Mouse (Mus musculus): ENCODE data around the gene Lsamp. TPM values are rescaled to one million over a fixed set of nuclear protein-coding genes. Genes with fewer than 3 reads are reported as not detected.
A peak's percentile ranks its signal among the peaks of the same experiment; 100 is the strongest.

The Lsamp gene
- polyA plus RNA-seq, 1 experiment from 2014 or later, result not detected

DNA sequence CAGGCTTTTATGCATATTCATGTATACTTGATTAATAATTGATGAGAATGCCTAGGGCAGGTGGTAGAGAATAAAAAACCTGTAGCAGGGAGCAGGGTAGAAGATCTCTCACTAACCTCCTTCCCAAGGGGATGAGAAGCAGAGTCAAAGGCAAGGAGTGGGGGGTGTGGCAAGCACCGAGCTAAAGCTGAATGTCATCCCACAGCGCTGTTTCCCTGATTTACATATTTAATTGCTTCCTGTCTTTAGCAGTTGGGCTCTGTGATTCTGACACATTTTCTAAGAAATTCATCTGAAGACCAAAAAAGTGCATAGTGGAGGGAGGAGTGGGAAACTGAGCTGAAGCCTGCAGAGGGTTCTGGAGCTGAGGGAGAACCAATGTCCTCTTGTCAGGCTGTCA is 708.1 kb downstream of the Lsamp start:
- no peak for TF ChIP-seq CTCF (IDR thresholded peaks at IDR 0.05)
- ChIA-PET CTCF (no interaction called here), POLR2A (no interaction called here)
- in situ Hi-C loops (cut with MboI; ENCODE audit: low pct_unique_long_range_greater_than_20kb), result no loop called here
- H3K27me3 ChIP-seq, result no peaks in the 10 kb centered on the region
- DNase-seq (ENCODE audit: low read depth, low spot score) (no peak), ATAC-seq (no peak)

DNA sequence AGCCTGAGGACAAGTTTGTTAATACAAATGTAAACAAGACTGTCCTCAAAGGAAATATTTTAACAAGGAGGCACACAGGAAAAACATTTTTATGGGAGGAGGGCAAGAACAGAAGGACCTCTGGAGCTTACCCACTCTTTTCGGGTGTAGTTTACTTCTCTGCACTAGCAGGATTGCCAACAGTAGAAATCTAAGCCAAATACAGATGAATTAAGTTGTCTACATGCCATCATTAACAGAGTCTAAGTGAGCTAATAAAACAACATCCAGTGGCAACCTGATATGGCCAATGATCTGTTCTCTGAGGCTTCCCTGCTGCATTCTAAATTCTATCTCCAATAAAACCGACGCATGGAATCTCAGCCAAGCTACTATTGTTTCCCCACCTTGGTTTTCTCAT is 713.1 kb downstream of the Lsamp start:
- DNase-seq (ENCODE audit: low read depth, low spot score) (no peak), ATAC-seq (no peak)
- in situ Hi-C loops (cut with MboI; ENCODE audit: low pct_unique_long_range_greater_than_20kb), result no loop called here
- no peaks in the 10 kb centered on the region for H3K27me3 ChIP-seq
- no peak for TF ChIP-seq CTCF (IDR thresholded peaks at IDR 0.05)
- ChIA-PET POLR2A (no interaction called here), CTCF (no interaction called here)

DNA sequence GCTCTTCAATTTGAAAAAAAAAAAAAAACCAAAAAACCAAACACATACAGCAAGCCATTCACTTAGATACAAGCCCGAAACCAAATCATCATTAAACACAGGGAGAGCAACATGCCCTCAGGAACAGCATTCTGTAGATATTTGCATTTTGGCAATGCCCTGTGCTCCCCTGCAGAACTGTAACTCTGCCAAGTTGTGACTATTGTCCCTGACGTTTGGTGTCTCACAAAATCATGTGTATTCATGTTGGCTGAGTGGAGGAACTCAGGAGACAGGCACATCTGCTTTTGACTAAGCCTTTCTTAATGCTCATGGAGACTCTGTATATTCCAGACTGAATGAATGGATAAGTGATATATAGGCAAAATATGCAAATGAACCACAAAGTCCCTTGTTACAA is 724.4 kb downstream of the Lsamp start:
- ATAC-seq (no peak), DNase-seq (ENCODE audit: low read depth, low spot score) (no peak)
- POLR2A ChIA-PET, result no interaction called here
- TF ChIP-seq CTCF (IDR thresholded peaks at IDR 0.05), result no peak
- in situ Hi-C loops (cut with MboI; ENCODE audit: low pct_unique_long_range_greater_than_20kb), result no loop called here
- CTCF ChIA-PET, result no interaction called here
- H3K27me3 ChIP-seq, result no peaks in the 10 kb centered on the region

DNA sequence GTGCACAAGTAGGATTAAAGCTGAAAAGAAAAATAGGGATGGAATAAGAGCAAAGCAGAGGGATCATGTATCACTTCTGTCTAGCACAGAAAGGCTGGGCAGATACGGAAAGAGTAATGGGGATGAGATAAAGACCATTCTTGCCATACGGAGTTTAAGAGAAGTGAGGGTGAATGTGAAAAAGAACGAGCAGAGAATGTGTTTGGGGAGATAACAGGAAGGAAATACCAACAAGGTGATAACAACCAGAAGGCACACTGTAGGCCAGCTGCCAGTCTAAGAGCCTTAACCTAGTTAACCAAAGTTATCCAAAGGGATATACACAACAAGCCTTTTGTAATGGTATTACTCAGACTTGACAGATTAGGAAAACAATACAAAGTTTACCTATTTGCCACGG is 725.4 kb downstream of the Lsamp start:
- no peaks in the 10 kb centered on the region for H3K27me3 ChIP-seq
- ChIA-PET POLR2A (no interaction called here), CTCF (no interaction called here)
- in situ Hi-C loops (cut with MboI; ENCODE audit: low pct_unique_long_range_greater_than_20kb), result no loop called here
- ATAC-seq (no peak), DNase-seq (ENCODE audit: low read depth, low spot score) (no peak)
- TF ChIP-seq CTCF (IDR thresholded peaks at IDR 0.05), result no peak

DNA sequence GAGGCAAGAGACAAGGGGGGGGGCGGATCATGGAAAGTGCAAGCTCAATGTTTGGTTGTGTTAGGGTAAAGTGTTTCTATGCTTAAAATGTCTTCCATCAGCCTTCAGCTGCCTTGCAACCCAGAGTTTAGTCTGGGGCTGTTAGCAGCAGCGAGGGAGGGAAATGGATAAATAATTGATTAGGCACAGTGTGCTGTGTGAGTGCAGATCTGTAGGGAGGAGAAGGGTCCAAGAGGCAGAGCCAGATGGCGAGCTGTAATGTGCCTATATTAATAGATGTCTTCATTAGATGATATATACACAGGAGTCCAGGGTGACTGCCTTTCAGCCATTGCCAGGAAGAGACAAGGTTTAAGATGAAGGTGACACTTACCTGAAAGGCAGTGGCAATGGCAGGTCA is 725.9 kb downstream of the Lsamp start:
- ChIA-PET POLR2A (no interaction called here), CTCF (no interaction called here)
- no peaks in the 10 kb centered on the region for H3K27me3 ChIP-seq
- no peak for ATAC-seq
- TF ChIP-seq CTCF (IDR thresholded peaks at IDR 0.05), result no peak
- in situ Hi-C loops (cut with MboI; ENCODE audit: low pct_unique_long_range_greater_than_20kb), result no loop called here
- DNase-seq (ENCODE audit: low read depth, low spot score), result no peak

DNA sequence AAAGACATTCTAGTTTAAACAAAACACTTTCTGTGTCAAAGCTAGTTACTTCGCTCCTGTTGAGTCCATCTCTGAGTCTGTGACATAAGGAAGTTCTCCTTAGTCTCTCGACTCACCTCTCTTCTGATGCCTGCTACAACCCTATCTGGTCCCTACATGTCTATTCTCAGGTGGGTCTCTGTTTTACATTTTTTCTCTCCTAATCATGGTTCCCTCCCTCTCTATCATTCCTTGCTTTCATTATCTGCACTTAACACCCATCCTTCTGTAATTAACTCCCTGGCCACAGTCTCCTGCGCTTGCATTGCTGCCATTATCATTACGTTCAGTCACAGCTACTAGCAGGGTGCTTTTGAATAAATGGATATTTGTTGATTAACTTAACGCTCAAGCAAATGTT is 726.3 kb downstream of the Lsamp start:
- in situ Hi-C loops (cut with MboI; ENCODE audit: low pct_unique_long_range_greater_than_20kb), result no loop called here
- DNase-seq (ENCODE audit: low read depth, low spot score) (no peak), ATAC-seq (no peak)
- H3K27me3 ChIP-seq, result no peaks in the 10 kb centered on the region
- POLR2A ChIA-PET, result no interaction called here
- CTCF ChIA-PET, result no interaction called here
- no peak for TF ChIP-seq CTCF (IDR thresholded peaks at IDR 0.05)

DNA sequence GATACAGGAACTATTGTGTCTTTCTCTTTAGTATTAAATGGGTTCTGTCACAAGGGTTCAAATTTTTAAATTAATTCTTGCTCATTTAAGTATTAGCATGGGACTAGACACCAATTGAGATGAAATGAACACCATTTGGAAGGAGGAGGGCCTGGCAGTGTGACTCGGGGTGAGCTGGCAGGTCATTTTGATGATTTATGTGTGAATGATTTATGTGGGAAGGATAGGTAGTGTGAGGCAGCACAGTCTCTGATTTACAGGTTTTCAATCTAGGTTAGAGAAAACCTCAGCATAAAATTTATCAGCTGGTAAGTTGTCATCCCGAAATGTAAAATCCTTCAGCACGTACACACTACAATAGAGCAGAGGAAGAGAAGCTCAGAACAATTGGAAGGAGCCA is 729.6 kb downstream of the Lsamp start:
- in situ Hi-C loops (cut with MboI; ENCODE audit: low pct_unique_long_range_greater_than_20kb), result no loop called here
- no peak for DNase-seq (ENCODE audit: low read depth, low spot score)
- ChIA-PET CTCF (no interaction called here), POLR2A (no interaction called here)
- ATAC-seq, result no peak
- H3K27me3 ChIP-seq, result no peaks in the 10 kb centered on the region
- no peak for TF ChIP-seq CTCF (IDR thresholded peaks at IDR 0.05)

DNA sequence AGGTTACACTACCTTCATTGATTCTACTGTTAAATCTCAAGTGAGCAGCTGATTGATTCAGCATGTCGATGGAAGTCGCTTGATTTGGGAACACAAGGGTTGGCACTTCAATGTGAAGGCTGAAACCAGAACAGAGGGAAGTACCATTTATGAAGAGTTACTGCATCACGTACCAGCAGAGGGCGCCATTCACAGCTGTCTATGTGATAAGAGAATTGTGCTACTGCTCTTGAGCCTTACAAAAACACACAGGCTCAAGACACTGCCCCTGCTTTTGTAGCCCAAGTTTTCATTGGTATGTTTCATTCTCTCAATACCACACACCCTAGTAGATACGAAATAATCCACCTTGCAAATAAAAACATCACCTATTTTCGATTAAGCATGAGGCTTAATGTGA is 754.9 kb downstream of the Lsamp start:
- H3K27me3 ChIP-seq, result peaks cover 7% of the 10 kb centered on the region
- in situ Hi-C loops (cut with MboI; ENCODE audit: low pct_unique_long_range_greater_than_20kb), result no loop called here
- no peak for DNase-seq (ENCODE audit: low read depth, low spot score)
- ChIA-PET CTCF (no interaction called here), POLR2A (no interaction called here)
- TF ChIP-seq CTCF (IDR thresholded peaks at IDR 0.05), result peak; percentile 41
- ATAC-seq, result no peak

DNA sequence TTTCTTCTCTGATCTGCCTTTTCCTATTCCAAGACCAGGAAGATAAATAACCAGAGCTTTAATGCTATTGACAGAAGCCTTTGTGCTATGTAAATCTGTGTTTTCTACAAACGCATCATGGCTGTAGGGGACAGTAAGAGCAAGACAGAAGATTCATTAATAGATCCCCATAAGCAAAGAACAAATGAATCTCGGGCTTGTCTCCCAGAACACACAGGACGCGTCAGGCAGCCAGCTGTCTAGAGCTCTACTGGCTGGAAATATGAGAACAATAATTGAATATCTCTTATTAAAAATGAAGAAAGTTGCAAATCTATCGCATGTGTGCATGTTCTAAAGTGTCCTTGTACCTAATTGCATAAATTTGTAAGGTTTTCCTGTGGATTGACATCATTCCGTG is 755.6 kb downstream of the Lsamp start:
- in situ Hi-C loops (cut with MboI; ENCODE audit: low pct_unique_long_range_greater_than_20kb), result no loop called here
- ChIA-PET CTCF (no interaction called here), POLR2A (no interaction called here)
- DNase-seq (ENCODE audit: low read depth, low spot score) (no peak), ATAC-seq (no peak)
- peaks cover 7% of the 10 kb centered on the region for H3K27me3 ChIP-seq
- no peak for TF ChIP-seq CTCF (IDR thresholded peaks at IDR 0.05)

DNA sequence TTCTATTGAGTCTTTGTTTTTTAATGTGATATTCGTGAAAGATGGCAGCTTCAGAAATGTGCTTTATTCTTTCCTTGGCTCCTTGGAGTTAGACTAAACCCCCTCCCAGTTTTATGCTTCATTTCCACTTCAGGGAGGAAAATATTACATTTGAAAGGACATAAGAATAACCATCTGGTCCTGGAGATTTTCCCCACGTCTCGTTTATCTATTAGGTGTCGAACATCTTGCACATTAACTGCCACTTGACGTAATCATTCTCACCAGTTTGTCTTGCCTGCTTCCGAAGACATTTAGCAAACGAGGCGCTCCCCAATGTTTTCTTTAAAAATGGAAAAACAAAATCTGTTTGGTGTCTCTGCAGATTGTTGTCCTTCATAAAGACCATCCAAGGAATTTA is 756.1 kb downstream of the Lsamp start:
- TF ChIP-seq CTCF (IDR thresholded peaks at IDR 0.05), result no peak
- in situ Hi-C loops (cut with MboI; ENCODE audit: low pct_unique_long_range_greater_than_20kb), result no loop called here
- DNase-seq (ENCODE audit: low read depth, low spot score) (no peak), ATAC-seq (no peak)
- H3K27me3 ChIP-seq, result peaks cover 7% of the 10 kb centered on the region
- CTCF ChIA-PET, result no interaction called here
- POLR2A ChIA-PET, result no interaction called here

DNA sequence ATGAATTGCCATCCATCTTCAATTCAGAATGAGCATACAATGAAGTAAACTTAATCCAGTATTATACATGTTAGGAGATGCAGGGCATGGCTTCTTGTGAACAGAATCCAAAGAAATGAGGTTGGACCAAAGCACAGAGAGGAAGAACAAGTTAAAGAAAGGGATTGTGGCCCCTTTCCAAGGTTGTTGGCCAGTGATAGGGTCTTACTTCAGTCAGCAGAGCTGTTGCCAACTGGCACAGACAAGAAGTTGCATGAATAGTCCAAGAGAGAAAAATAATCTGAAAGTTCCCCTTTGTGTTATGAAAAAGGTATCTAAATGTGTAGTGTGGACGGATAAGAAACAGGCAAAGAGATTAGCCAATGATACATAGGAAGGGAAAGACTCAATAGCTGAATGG is 843.0 kb downstream of the Lsamp start:
- POLR2A ChIA-PET, result no interaction called here
- DNase-seq (ENCODE audit: low read depth, low spot score) (no peak), ATAC-seq (no peak)
- TF ChIP-seq CTCF (IDR thresholded peaks at IDR 0.05), result no peak
- CTCF ChIA-PET, result no interaction called here
- in situ Hi-C loops (cut with MboI; ENCODE audit: low pct_unique_long_range_greater_than_20kb), result no loop called here
- H3K27me3 ChIP-seq, result no peaks in the 10 kb centered on the region

DNA sequence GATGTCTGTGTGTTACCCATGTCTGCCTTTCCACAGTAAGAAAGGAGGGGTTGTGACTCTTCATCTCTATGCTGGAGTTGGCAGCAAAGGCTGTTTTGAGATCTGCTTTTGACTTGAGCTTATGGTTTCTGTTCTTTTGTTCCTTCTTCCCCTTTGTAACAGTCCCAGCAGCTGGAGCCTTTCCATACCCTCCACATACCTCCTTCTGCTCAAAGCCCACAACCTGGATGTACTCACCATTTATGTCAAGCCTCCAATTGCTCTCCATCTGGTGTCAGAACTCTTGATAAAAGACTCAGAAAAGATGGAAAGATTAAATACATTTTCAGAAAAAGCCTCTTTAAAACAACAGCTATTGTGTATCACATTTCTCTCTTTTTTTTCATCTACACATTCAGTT is 847.4 kb downstream of the Lsamp start:
- ATAC-seq (no peak), DNase-seq (ENCODE audit: low read depth, low spot score) (no peak)
- ChIA-PET POLR2A (interaction anchor here (0.7 kb wide), 1 partner anchor 22 kb away, joined by 6 read pairs; no protein-coding TSS in a partner anchor), CTCF (no interaction called here)
- no peaks in the 10 kb centered on the region for H3K27me3 ChIP-seq
- TF ChIP-seq CTCF (IDR thresholded peaks at IDR 0.05), result no peak
- in situ Hi-C loops (cut with MboI; ENCODE audit: low pct_unique_long_range_greater_than_20kb), result no loop called here

DNA sequence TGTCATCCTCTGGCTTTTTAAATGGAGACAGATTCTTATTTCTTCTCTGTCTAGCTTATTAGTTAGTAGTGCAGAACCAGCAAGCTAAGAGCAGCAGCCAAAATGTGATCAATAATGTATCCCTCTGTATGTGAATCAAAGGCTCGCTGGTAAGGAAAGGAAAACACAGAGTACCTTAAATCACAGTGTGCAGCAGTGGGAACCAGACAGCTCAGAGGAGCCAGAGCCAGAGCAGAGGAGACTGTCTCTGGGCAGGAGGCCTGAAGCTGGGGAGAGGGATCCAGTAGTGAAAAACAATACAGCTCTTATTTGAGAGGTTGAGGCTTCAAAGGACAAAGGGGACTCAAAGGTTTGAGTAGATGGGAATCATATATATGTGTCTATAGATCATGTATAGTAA is 857.6 kb downstream of the Lsamp start:
- ChIA-PET CTCF (no interaction called here), POLR2A (no interaction called here)
- in situ Hi-C loops (cut with MboI; ENCODE audit: low pct_unique_long_range_greater_than_20kb), result no loop called here
- no peak for DNase-seq (ENCODE audit: low read depth, low spot score)
- no peak for ATAC-seq
- TF ChIP-seq CTCF (IDR thresholded peaks at IDR 0.05), result no peak
- H3K27me3 ChIP-seq, result no peaks in the 10 kb centered on the region

Measured in Patski (cell line).